Mouse (Mus musculus) brain, adult 2 months (tissue): ENCODE measurements around the gene Sel1l3.

Experiments
- DNase-seq: peaks from one replicate; pipeline ENCODE4 v3.0.0; 2011; ENCODE audit warnings: low read depth, low spot score

Sel1l3 gene

DNA sequence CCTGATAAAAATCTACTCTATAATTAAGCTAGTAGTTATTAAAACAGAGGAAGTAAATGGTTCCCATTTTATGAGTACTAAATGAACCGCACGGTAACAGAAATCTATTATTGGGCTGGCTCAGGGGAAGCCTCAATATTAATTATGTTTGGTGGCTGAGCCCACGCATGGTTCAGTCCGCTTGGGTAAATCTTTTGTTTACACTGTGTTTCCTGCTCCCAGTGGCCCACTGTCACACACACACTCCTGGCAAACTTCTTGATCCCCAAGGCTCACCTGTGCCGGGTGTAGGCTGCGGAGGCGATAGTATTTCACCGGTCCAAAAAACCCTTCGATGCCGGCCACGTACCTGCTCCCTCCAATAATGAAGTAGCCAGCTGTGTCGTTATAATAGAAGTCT, 39.3 kb downstream of the Sel1l3 start:
- DNase-seq, result no peak

DNA sequence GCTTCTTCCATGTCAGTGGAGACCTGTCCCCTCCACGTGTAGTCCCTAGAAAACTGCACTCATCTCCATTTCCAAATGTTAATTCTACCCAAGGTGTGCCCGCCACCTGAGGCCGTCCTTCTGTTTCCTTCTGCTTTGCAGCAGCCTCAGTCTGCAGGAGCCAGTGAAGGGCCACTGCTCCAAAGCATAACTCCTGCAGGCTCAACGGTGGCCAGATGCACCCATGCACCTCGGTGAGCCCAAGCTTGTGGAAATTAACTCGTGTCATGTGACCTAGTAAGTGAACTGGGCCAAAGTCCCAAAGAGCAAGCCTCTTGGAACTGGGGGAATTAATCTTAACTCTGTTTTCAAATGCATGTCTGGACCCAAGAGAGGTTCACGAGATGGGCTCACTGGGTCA, 40.8 kb downstream of the Sel1l3 start:
- DNase-seq, result peak; percentile 58

DNA sequence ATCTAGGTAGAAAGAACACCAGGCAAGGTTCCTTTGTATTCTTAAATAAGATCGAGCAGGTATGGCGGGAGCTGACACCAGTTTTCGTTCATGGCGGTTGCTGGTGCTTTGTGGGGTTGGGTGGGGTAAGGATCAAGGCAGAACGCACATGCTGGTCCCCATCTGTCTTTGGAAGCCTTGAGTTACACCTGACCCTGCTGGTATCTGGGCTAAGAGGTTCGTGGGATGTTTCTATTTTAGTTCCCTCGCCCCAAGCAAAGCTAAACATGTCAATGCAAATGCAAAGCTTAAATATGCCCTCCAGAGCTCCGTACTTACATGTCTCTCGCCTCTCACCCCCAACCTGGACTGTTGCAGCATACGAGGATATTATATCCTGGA, 41.5 kb downstream of the Sel1l3 start:
- DNase-seq, result peak; percentile 59

DNA sequence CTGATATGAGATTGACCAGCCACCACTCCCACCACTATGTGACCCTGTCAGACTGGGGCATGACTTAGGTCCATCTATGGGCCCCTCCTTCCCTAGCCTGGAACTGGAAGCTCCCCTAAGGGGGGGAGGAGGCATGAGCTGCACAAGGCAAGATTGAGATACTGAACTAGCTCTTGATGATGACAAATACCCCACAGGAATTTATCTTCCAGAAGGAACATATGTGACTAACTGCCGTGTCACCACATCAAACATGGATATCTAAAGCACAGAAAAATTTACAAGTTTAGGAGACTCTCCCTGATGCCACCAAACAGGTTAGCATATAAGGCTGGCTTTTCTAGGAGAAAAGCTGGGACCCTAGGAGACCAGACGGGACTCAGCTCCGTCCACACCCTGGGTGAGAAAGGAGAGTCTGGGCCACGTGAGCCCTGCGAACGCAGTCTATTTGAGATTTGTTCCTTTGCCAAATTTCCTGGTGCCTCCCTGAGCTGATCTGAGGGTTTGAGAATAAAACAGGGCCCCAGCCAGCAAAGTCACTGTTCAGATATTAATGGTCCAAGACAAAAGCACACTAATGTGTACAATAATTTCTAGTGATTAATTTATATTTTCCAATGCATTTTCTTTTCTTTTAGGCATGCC, 42.0 kb downstream of the Sel1l3 start:
- DNase-seq, result peak; percentile 74

DNA sequence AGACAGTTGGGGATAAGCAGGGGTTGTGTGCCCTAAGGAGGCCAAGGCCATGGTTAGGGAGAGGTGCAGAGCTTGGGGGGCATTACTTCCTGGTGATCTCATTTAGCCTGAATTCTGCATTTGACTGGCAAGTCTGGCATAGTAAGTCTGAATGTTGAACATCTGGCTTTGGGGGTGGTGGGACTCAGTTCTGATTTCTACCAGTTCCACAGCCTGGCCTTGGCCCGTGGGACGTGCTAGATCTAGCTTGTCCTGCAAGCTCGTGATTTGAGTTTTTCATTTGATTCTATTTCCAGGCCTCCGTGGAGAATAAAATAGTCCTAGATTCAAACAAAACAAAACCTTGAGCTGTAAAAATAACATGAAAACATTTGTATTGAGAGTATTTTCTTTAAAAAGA, 46.2 kb downstream of the Sel1l3 start:
- peak; percentile 79 for DNase-seq

DNA sequence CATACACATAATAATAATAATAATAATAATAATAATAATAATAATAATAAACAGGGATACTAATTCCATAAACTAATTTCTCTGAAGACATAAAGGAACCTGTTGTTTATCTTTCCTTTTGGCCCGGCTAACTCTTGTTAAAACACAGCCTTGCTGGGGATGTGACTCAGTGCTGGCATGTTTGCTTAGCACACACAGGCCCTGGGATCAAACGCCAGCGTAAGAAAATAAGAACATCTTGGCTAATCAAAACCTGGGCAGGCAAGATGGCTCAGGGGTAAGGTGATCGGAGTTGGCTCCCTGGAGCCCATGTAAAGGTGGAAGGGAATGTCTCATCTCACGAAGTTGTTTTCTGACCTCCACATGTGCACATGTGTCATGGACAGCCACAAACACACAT, 48.1 kb downstream of the Sel1l3 start:
- no peak for DNase-seq

DNA sequence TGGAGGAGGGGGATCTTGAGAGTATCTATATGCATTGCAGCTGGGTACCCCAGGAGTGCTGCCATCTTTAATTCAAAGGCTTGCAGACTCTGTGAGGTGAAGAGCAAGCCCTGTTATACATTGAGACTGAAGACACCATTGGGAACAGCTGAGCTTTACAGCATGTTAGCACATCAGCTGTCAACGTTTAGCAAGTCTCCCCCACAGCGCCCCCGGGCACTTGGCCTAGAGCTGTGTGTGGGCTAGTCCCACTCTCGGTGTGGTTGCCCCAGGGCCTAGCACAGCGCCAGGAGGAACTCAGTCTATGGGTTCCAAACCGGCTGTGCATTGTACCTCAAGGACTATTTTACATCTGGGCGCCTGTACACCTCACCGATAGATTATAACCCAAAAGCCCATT, 51.3 kb downstream of the Sel1l3 start:
- peak; percentile 87 for DNase-seq

DNA sequence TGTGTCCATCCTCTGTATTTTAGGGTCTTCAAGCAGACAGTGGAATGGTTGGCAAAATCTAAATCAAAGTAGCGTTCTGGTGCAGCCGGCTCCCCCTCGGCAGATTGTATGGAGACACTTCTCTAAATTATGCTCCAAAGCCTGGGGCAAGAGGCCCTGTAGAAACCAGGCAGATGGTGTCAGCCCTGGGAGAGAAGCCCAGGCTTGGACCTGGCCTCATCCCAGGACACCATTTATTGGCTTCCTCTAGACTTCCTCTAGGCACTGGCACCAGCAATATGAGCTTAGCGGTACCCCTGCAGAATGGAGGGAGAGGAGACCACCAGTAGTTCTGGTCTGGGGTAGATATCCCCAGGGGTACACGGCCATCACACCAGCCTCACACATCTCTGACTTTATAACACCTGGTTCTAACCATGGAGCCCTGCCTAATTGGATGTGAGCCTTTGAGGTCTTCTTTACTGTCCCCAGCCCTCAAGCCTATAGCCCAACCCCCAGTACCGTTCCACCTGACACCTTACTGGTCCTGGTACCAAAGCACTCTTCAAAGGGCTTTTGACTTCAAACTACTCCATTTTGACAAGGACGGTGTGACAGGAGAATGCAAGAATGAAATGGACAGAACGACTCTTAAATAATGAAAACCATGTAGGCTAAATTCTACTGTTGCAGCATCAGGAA, 52.1 kb downstream of the Sel1l3 start:
- DNase-seq, result peak; percentile 98

DNA sequence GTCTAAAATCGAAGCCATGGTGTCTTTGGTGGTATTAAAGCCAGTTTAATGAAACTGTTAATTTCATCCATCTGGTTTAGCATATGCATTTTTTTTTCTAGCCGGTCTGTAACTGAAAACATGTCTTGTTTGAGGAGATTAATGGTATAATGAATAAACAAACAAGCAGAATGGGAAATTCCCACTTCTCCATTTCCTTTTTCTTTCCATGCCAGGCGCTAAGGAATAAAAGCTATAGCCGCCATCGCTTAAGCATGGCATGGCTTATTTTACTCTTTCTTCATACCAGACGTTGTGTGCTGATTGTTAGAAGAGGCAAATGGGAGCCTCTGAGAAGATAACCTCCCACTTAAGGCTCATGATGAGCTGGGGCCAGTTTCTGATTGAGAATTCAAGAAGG, 53.5 kb downstream of the Sel1l3 start:
- no peak for DNase-seq

DNA sequence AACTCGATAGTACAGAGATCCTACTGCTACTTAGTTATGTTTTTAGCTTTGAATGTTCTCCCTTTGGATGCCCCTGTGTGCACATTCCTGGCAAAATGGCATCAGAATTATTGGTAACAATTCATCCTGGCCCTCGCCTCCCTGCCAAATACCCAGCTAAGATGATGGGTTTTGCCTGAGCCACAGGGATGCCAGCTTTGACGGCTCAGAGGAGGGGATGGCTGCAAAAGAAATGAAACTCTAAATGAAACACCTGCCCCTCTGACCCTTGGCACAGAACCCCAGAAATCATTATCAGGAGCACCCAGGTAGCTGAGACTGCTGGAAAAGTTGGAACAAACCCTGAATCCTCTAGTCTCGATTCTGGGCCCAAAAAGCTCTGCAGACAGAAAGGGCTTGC, 54.1 kb downstream of the Sel1l3 start:
- peak; percentile 57 for DNase-seq

DNA sequence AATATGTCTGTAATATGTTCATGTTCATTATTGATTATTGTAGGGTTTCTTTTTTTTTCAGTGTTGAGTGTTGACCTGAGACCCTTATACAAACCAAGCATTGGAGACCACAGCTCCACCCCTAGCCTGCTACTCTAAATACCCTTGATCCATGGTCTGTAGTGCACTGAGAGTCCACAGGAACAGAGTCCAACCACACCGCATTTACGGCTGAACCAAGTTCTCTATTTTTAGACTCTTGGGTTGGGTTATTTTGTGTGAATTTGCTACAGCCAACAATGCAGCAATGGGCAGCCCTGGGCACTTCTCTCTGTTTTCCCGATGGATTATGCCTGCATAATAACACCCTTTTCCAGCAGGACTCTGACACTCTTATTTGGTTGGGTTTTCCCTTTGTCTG, 54.6 kb downstream of the Sel1l3 start:
- no peak for DNase-seq

DNA sequence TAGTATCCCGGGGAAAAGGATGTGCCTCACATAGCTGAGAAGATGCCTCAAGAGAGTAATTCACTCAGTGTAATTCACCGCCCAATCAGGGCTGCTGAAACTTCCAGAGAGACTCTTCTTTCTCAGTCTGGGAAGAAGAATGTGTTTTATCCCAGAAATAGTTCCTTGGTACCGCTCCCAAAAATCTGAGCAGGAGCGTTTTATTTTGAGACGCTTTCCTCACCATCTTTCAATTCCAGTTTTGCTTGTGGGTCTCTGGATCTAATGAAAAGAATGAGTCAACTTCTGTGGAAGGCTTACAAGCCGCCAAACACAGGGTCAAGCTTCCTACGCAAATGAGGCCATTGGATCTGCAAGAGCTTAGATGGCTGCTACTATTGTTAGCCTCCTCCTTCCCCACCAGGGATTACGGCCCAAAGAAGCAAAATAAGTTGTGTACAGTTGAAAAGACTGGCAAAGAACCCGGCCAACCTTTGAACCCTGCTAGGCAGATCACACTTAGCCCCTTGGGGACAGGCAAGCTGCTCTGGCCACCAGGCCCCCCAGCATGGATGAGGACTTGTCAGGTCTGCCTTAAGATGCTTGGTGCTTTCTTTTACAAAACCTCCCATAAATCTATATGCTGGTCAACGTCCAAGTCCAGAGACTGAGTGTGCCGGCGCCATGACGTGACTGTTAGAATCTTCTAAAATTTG, 57.6 kb downstream of the Sel1l3 start:
- peak; percentile 89 for DNase-seq

DNA sequence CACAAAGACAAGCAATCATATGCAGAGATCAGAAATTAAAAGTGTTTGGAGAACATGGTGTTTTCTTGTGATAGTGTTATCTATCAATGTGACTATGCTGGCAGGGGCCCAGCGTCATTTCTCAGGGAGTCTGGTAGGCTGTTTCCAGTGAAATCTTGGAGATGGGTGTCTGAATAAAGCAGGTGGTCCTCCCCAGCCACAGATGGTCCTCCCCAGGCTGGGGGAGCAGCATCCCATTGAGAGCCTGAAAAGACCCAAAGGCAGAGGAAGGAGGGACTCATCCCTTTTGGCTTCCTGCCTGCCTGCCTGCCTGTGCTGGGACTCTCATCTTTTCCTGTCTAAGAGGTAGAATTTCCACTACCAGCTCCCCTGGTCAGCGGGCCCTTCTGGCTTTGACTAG, 59.2 kb downstream of the Sel1l3 start:
- peak; percentile 82 for DNase-seq

DNA sequence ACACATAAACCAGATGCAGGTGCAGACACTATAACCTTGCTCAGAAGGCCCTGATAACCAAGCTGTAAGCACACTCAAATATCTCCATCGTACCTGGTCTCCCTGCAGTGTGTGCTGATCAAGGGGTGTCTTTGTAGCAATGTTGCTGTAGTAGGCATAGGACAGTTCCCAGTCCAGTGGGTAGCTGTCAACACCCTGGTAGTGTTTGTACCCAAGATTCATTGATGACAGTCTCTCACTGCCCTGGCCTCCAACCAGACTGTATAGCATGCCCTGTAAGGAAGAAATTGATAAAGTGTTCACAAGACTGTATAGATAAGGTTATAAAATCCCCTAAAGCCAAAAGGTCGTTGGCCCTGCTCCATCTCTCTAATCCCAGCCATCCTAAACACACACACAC, 59.6 kb downstream of the Sel1l3 start:
- no peak for DNase-seq

DNA sequence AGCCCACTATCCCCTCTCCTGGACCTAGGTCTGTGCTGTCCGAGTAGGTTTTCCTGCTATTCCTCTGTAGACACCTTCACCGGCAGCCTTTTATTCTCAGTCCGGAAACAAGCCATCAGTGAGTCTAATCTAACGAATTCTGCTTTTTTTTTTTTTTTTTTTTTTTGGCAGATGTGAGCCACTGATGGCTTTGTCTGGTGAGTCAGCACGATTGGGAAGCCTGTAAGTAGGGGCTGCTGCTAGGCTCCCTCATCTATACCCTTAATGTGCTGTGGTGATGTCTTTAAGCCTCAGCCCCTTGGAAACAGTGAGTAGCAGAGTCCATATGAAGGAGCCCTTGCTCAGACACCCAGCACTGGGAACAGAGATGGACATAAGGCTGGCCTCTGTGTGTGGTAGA, 60.6 kb downstream of the Sel1l3 start:
- no peak for DNase-seq

DNA sequence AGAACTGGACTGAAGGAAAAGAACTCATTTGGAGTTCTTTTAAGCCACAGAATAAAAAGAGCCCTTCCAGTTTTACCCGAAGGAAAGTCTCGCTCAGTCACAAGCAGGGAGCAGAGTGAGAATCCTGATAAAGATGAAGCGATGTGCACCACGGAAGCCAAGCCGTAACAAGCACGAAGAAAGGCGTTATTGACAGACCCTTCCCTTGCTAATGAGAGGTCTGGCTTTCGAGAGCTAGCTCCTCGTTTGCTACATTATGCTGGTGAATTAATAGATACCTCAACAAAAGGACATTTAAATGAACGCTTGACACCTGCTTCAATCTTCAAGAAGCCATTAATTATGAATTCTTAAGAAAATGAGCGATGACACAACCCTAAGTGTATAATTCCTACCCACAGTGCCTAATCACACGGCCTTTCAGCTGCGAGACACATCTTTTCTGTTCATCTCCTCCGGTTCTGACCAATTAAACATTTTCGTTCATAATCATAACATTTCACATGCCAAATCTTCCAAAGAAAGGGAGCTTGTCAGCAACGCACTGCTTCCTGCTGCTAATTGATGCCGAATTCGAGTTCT, 62.3 kb downstream of the Sel1l3 start:
- DNase-seq, result no peak

DNA sequence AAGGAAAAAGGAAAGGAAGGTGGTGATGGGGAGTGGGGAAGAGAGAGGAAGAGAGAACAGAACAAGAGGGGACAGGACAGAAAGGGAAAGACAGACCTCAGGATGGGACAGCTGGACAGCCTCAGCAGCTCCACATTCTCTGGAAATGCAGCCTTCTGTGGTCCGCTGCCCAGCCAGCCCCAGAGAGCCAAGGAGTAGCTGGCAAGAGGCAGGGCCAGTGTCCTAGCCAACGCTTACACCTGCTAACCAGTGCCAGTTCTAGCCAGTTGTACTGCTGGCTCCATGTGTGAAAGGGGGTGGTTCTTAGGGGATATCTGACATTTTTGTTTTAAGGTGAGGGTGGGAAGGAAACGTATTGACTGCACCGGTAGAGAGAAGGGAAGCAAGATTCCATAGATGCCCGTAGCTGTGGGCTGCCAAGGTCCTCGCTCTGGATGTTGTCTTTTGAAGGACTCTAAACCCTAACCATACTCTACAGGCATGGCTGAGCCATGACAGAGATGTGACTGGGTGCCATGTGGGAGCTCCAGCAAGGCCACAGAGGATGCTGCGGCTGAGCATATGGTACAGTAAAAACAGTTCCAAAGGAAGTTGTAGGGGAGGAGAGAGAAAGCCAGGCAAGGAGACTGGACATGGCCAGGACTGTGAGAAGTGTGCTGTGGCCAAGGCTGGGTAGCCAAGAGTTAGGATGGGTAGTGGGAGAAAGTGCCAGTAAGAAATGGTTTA, 64.6 kb downstream of the Sel1l3 start:
- peak; percentile 86 for DNase-seq

DNA sequence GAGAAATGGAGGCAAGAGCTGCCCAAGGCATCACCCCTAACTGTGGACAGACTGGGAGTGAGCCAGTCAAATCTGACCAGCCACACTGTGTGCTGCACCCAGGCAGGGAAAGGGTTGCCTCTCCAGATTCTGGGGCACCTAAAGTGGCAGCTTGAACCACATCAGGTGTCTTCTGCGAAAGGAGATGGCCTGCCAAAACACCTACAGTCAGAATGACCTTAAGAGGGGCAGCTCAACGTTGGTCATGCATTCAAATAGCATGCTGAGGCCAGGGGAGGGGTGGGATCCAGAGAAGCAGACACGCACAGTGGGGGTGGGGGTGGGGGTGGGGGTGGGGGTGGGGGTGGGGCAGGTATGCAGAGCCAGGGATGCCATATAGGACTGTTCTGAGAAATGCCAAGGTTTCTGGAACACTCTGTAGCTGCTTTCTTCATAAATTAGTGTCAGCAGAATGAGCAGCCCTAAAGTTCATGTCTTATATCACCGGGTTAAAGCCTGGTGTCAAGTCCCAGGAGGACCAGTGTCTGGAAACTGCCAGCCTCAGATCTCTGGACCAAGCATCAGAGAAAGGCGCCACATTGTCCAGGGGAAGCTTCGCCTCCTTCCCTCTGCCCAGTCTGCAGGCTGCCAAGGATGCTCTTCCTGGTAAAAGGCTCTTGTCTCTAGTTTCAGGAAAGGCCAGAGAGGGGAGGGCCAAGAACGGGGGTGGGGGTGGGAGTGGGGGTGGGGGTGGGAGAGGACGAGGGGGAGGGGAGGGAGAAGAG, 65.4 kb downstream of the Sel1l3 start:
- no peak for DNase-seq

DNA sequence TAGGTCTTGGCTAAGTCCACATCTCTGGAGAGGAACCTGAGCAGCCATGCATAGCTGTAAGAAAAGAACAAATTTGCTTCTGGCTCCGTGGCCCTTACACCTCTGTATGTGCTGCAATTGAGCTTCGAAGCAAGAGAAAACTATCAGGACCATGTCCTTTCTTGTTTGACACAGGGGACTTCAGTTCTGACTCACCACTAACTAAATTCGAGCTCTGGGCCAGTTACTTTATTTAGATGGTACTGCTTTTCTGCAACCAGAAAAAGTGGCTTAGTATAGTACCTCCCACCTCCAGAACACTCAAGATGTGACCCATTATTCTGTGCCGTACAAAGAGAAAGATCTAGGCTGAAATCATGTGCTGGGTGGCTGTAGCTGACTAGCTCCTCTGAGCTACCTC, 66.3 kb downstream of the Sel1l3 start:
- peak; percentile 81 for DNase-seq

DNA sequence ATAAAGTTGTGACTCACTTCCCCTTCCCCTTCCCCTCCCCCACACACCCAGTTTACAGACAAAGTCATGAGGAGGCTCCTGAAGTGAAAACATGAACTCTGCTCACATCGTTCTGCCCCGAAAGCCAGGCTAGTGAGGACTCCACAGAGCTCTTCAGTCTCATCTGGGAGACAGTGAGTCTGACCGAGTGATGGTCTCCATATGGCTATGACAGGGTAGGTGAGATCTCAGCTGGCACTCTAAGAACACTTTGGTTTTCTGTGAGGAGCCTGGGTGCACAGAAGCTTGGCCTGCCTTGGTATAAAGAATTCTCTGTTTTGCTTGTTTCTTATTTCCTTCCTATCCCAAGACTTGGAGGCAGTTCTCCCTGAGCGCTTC, 67.1 kb downstream of the Sel1l3 start:
- peak; percentile 61 for DNase-seq

DNA sequence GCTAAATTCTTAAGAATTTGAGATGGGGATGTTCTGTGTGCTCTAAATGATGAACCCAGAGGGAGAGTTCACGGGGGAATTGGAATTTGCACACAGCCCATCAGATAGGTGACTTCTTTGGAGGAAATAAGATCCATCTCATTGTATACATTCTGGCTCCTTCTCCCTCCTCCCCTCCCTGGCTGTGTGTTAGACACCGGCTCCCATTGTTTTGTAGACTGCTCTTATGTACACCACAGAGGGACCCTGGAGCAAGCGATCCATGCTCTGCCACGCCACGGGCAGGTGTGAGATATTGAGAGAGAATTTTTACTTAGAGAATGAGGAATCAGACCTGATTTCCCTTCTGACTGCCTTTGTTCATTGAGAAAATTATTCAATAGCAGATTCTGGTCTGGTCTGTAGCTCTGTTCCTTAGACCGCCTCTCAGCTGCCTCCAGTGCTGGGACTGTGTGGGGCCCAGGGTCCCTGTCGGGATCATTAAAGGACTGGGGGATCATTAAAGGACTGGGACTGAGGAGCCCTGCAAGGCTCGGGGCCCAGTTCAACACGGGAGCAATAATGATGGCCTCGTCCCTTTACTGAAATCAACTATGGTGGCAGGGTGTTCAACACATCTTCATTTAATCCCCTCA, 67.6 kb downstream of the Sel1l3 start:
- DNase-seq, result no peak
